Mouse (Mus musculus) MEL (cell line): ENCODE measurements around the gene Gm20481. TPM values are rescaled to one million over a fixed set of nuclear protein-coding genes. Genes with fewer than 3 reads are reported as not detected.

Experiments used
- DNase-seq: peaks from one replicate; pipeline ENCODE4 v3.0.0; 2011; ENCODE audit warnings: low read depth, low spot score
- H3K27ac ChIP-seq: 2 replicates; pipeline ENCODE4 v1.5.1; 2012; ENCODE audit warnings: low read depth, mild to moderate bottlenecking, control low read depth, low read length, moderate library complexity; ENCODE audit not compliant: control insufficient read depth
- H3K27me3 ChIP-seq, 2 experiments: fragments of 150-350 bp in 1 of 2; sonication (generic) in 1 of 2; 2 replicates each; pipeline ENCODE4 v1.6.1; 2012; ENCODE audit warnings: low read length in 2 of 2, mild to moderate bottlenecking in 2 of 2, improper control_type of control experiment in 1 of 2, moderate library complexity in 1 of 2; ENCODE audit not compliant: insufficient read depth in 2 of 2, control insufficient read depth in 1 of 2
- H3K36me3 ChIP-seq, 2 experiments: 2 replicates each; pipeline ENCODE4 v1.6.1; 2012 to 2014; ENCODE audit warnings: low read length in 2 of 2, improper control_type of control experiment in 1 of 2, inconsistent platforms in 1 of 2, mild to moderate bottlenecking in 1 of 2; ENCODE audit not compliant: insufficient read depth in 2 of 2, control insufficient read depth in 1 of 2
- H3K4me1 ChIP-seq, 2 experiments: fragments of 150-350 bp in 1 of 2; sonication (generic) in 1 of 2; 2 replicates each; pipeline ENCODE4 v1.6.1; 2012; ENCODE audit warnings: low read length in 2 of 2, improper control_type of control experiment in 1 of 2, mild to moderate bottlenecking in 1 of 2; ENCODE audit not compliant: insufficient read depth in 2 of 2, control insufficient read depth in 1 of 2
- H3K4me3 ChIP-seq, 2 experiments: fragments of 150-350 bp in 1 of 2; sonication (generic) in 1 of 2; 2 replicates each; pipeline ENCODE4 v1.5.1; 2012; ENCODE audit warnings: low read depth in 2 of 2, low read length in 2 of 2, mild to moderate bottlenecking in 2 of 2, moderate library complexity in 2 of 2, control low read depth in 1 of 2, improper control_type of control experiment in 1 of 2; ENCODE audit not compliant: control insufficient read depth in 1 of 2, insufficient read depth in 1 of 2
- H3K79me2 ChIP-seq: 2 replicates; pipeline ENCODE4 v1.6.1; 2012; ENCODE audit warnings: mild to moderate bottlenecking, low read length, moderate library complexity; ENCODE audit not compliant: control insufficient read depth, poor library complexity, insufficient read depth
- H3K9ac ChIP-seq: 2 replicates; pipeline ENCODE4 v1.6.1; 2012; ENCODE audit warnings: low read depth, mild to moderate bottlenecking, control low read depth, low read length, moderate library complexity; ENCODE audit not compliant: control insufficient read depth, poor library complexity, severe bottlenecking
- H3K9me3 ChIP-seq: fragments of 150-350 bp; sonication (generic); replicated peaks from 2 replicates; pipeline ENCODE4 v1.6.1; 2012; ENCODE audit warnings: mild to moderate bottlenecking, low read length, improper control_type of control experiment, moderate library complexity; ENCODE audit not compliant: insufficient read depth
- BHLHE40 ChIP-seq: IDR thresholded peaks from 2 replicates; pipeline ENCODE4 v1.6.1; 2012; ENCODE audit warnings: low read depth, mild to moderate bottlenecking, inconsistent platforms, low read length, improper control_type of control experiment, borderline replicate concordance
- CHD2 ChIP-seq: IDR thresholded peaks from 2 replicates; pipeline ENCODE4 v1.6.1; 2011; ENCODE audit warnings: low read length, improper control_type of control experiment
- CTCF ChIP-seq, 3 experiments: IDR thresholded peaks in 2 of 3; conservative IDR thresholded peaks in 1 of 3; 2 replicates each; pipeline ENCODE4 v1.5.1; 2011 to 2012; ENCODE audit warnings: low read length in 3 of 3, low read depth in 2 of 3, mild to moderate bottlenecking in 2 of 3, improper control_type of control experiment in 1 of 3, inconsistent platforms in 1 of 3, mixed read lengths in 1 of 3, moderate library complexity in 1 of 3; ENCODE audit not compliant: control insufficient read depth in 1 of 3, insufficient read depth in 1 of 3, poor library complexity in 1 of 3, severe bottlenecking in 1 of 3
- E2F4 ChIP-seq: IDR thresholded peaks from 2 replicates; pipeline ENCODE4 v1.6.1; 2011; ENCODE audit warnings: low read depth, low read length, improper control_type of control experiment, borderline replicate concordance
- ELF1 ChIP-seq: IDR thresholded peaks from 2 replicates; pipeline ENCODE4 v1.6.1; 2014; ENCODE audit warnings: low read depth, mild to moderate bottlenecking, inconsistent platforms, low read length, improper control_type of control experiment, moderate library complexity
- GABPA ChIP-seq: IDR thresholded peaks from 2 replicates; pipeline ENCODE4 v1.6.1; 2012; ENCODE audit warnings: low read depth, mild to moderate bottlenecking, inconsistent platforms, low read length, improper control_type of control experiment, moderate library complexity
- GATA1 ChIP-seq: IDR thresholded peaks from 2 replicates; pipeline ENCODE4 v1.6.1; 2011; ENCODE audit warnings: low read depth, low read length, improper control_type of control experiment
- HCFC1 ChIP-seq: IDR thresholded peaks from 2 replicates; pipeline ENCODE4 v1.6.1; 2012; ENCODE audit warnings: low read depth, mild to moderate bottlenecking, inconsistent platforms, low read length, improper control_type of control experiment, moderate library complexity
- JUND ChIP-seq: IDR thresholded peaks from 2 replicates; pipeline ENCODE4 v1.6.1; 2011; ENCODE audit warnings: low read depth, mild to moderate bottlenecking, improper control_type of control experiment, low read length
- KAT2A ChIP-seq: conservative IDR thresholded peaks from 2 replicates; pipeline ENCODE4 v1.6.1; 2012; ENCODE audit warnings: low read depth, low read length, improper control_type of control experiment, inconsistent platforms
- MAFK ChIP-seq: IDR thresholded peaks from 2 replicates; pipeline ENCODE4 v1.6.1; 2011; ENCODE audit warnings: low read depth, mild to moderate bottlenecking, low read length, improper control_type of control experiment, borderline replicate concordance
- MAX ChIP-seq: IDR thresholded peaks from 2 replicates; pipeline ENCODE4 v1.6.1; 2011; ENCODE audit warnings: low read length, improper control_type of control experiment
- MAZ ChIP-seq: IDR thresholded peaks from 2 replicates; pipeline ENCODE4 v1.6.1; 2012; ENCODE audit warnings: low read depth, mild to moderate bottlenecking, inconsistent platforms, low read length, improper control_type of control experiment
- MXI1 ChIP-seq: IDR thresholded peaks from 2 replicates; pipeline ENCODE4 v1.6.1; 2011; ENCODE audit warnings: mild to moderate bottlenecking, low read depth, low read length, improper control_type of control experiment
- MYB ChIP-seq: IDR thresholded peaks from 2 replicates; pipeline ENCODE4 v1.6.1; 2011; ENCODE audit warnings: mild to moderate bottlenecking, low read depth, low read length, improper control_type of control experiment
- MYC ChIP-seq: IDR thresholded peaks from 2 replicates; pipeline ENCODE4 v1.6.1; 2011; ENCODE audit warnings: low read depth, mild to moderate bottlenecking, low read length, improper control_type of control experiment, moderate library complexity
- NELFE ChIP-seq: IDR thresholded peaks from 2 replicates; pipeline ENCODE4 v1.6.1; 2011; ENCODE audit warnings: low read depth, low read length, improper control_type of control experiment
- POLR2A ChIP-seq, 2 experiments: IDR thresholded peaks; 2 replicates each; pipeline ENCODE4 v1.6.1; 2011 to 2012; ENCODE audit warnings: low read length in 2 of 2, mild to moderate bottlenecking in 2 of 2, control low read depth in 1 of 2, improper control_type of control experiment in 1 of 2, low read depth in 1 of 2, moderate library complexity in 1 of 2; ENCODE audit not compliant: control insufficient read depth in 1 of 2, insufficient read depth in 1 of 2, poor library complexity in 1 of 2
- POLR2AphosphoS2 ChIP-seq: IDR thresholded peaks from 2 replicates; pipeline ENCODE4 v1.6.1; 2011; ENCODE audit warnings: low read length, improper control_type of control experiment
- POLR2AphosphoS5 ChIP-seq: IDR thresholded peaks from 2 replicates; pipeline ENCODE4 v1.6.1; 2012; ENCODE audit warnings: low read depth, borderline replicate concordance, mild to moderate bottlenecking, inconsistent platforms, low read length, moderate library complexity, mixed read lengths
- RAD21 ChIP-seq: IDR thresholded peaks from 2 replicates; pipeline ENCODE4 v1.6.1; 2011; ENCODE audit warnings: mild to moderate bottlenecking, low read depth, low read length, improper control_type of control experiment
- SMC3 ChIP-seq: IDR thresholded peaks from 2 replicates; pipeline ENCODE4 v1.6.1; 2011; ENCODE audit warnings: low read depth, low read length, improper control_type of control experiment
- TAL1 ChIP-seq: IDR thresholded peaks from 2 replicates; pipeline ENCODE4 v1.6.1; 2012; ENCODE audit warnings: mild to moderate bottlenecking, inconsistent platforms, low read length, moderate library complexity, mixed read lengths
- TBP ChIP-seq: IDR thresholded peaks from 2 replicates; pipeline ENCODE4 v1.8.0; 2011; ENCODE audit warnings: low read depth, low read length, improper control_type of control experiment
- TCF12 ChIP-seq: IDR thresholded peaks from 2 replicates; pipeline ENCODE4 v1.6.1; 2014; ENCODE audit warnings: low read depth, mild to moderate bottlenecking, inconsistent platforms, low read length, improper control_type of control experiment, moderate library complexity
- ZC3H11A ChIP-seq: IDR thresholded peaks from 2 replicates; pipeline ENCODE4 v1.6.1; 2012; ENCODE audit warnings: low read depth, mild to moderate bottlenecking, inconsistent platforms, low read length, improper control_type of control experiment
- ZKSCAN1 ChIP-seq: IDR thresholded peaks from 2 replicates; pipeline ENCODE4 v1.6.1; 2012; ENCODE audit warnings: low read depth, mild to moderate bottlenecking, inconsistent platforms, low read length, improper control_type of control experiment, moderate library complexity
- ZMIZ1 ChIP-seq: IDR thresholded peaks from 2 replicates; pipeline ENCODE4 v1.6.1; 2012; ENCODE audit warnings: low read depth, mild to moderate bottlenecking, inconsistent platforms, low read length, improper control_type of control experiment, moderate library complexity
- polyA plus RNA-seq, 2 experiments: library from polyadenylated mRNA; stranded (reverse) in 1 of 2; unstranded in 1 of 2; fragments of >175 nt in 1 of 2; fragments of >200 nt in 1 of 2; gene quantifications; 2 replicates each; pipeline versions ENCODE4 v1.2.1 to v1.2.4; 2012; ENCODE audit warnings: low replicate concordance in 2 of 2, low read depth in 1 of 2; ENCODE audit not compliant: insufficient read length in 2 of 2, insufficient read depth in 1 of 2, missing spikeins in 1 of 2
- total RNA-seq: library from RNA; depleted of rRNA; stranded (reverse); fragments of 300-350 nt; gene quantifications from 2 replicates; pipeline ENCODE4 v1.2.3, GENCODE M21; 2012

Gene Gm20481
- total and polyA plus RNA-seq, 3 experiments: not detected

DNA sequence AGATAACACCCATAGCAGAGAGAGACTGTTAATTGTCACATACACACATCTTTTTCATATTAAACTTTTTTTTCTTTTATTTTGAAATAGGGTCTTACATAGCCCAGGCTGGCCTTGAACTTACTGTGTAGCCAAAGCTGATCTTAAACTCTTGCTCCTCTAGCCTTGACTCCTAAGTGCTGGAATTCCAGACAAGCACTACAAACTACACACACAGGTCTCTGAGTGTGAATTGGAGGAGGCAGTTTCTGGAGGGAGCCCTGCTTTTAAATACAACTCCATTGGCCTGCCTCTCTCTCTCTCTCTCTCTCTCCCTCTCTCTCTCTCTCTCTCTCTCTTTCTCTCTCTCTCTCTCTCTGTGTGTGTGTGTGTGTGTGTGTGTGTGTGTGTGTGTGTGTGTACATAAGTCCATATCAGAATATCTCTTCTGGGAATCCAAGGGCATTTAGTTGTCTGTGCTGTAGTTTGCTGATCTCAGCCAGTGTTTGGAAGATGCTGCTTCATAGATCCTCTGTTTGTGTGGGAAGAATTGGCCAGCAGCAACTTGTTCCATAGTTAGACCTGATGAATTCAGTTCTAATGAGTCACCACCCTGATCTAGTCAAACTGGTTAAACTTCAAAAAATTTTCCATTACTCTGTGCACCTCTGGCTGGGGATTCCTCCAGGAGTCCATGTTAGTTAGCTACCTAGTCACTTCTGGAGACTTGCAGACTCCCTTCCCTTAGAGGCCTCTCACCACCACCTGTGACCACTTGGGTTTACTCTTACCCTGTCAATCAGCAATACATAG is 8.8 kb upstream of the Gm20481 start:
- Histone ChIP-seq H3K27me3 (no peaks in the 10 kb centered on the region), H3K9me3 (no peaks in the 10 kb centered on the region), H3K79me2 (no peaks in the 10 kb centered on the region), H3K9ac (no peak overlapping the region), H3K27ac (no peak overlapping the region), H3K4me1 (peaks cover 0 to 4% of the 10 kb centered on the region in 2 experiments; a peak in 1 of 4 replicates), H3K36me3 (no peaks in the 10 kb centered on the region), H3K4me3 (no peak overlapping the region)
- TF ChIP-seq GATA1 (no peak), HCFC1 (no peak), POLR2AphosphoS2 (no peak), SMC3 (no peak), RAD21 (no peak), CHD2 (no peak), KAT2A (no peak), POLR2A (IDR thresholded peaks at IDR 0.05; ENCODE audit: control insufficient read depth in 1 of 2, insufficient read depth in 1 of 2, low read depth in 1 of 2, low read length in 2 of 2, poor library complexity in 1 of 2) (no peak), MYB (no peak), ZKSCAN1 (no peak), MAZ (no peak), GABPA (no peak), ELF1 (no peak), BHLHE40 (no peak), MAX (no peak), NELFE (no peak), TCF12 (no peak), ZMIZ1 (no peak), MAFK (no peak), MXI1 (no peak)
- no peak for DNase-seq

GRCm38 (mm10) chr17:34962125-34962524 is 7.6 kb upstream of the Gm20481 start:
- no peak overlapping the region for H3K27ac ChIP-seq
- H3K79me2 ChIP-seq: no peaks in the 10 kb centered on the region
- H3K4me3 ChIP-seq: no peak overlapping the region
- no peak for DNase-seq
- no peaks in the 10 kb centered on the region for H3K36me3 ChIP-seq
- no peaks in the 10 kb centered on the region for H3K9me3 ChIP-seq
- TF ChIP-seq NELFE: no peak
- no peak for TF ChIP-seq TAL1
- no peak for TF ChIP-seq MYB
- TF ChIP-seq POLR2A (IDR thresholded peaks at IDR 0.05; ENCODE audit: control insufficient read depth in 1 of 2, insufficient read depth in 1 of 2, low read depth in 1 of 2, low read length in 2 of 2, poor library complexity in 1 of 2): no peak
- no peak for TF ChIP-seq ZKSCAN1
- TF ChIP-seq GATA1: no peak
- no peak for TF ChIP-seq MAZ
- TF ChIP-seq ZC3H11A: no peak
- no peak for TF ChIP-seq CHD2
- no peak for TF ChIP-seq MAFK
- TF ChIP-seq CTCF (IDR thresholded peaks at IDR 0.05 in 2 of 3, conservative IDR thresholded peaks at IDR 0.05 in 1 of 3; ENCODE audit: control insufficient read depth in 1 of 3, insufficient read depth in 1 of 3, low read depth in 2 of 3, low read length in 3 of 3, poor library complexity in 1 of 3, severe bottlenecking in 1 of 3): no peak
- no peak for TF ChIP-seq TBP
- TF ChIP-seq MYC: no peak
- TF ChIP-seq POLR2AphosphoS5: no peak
- TF ChIP-seq JUND: no peak
- no peak for TF ChIP-seq E2F4
- no peak for TF ChIP-seq POLR2AphosphoS2
- TF ChIP-seq, all 39 proteins: peak for 0
- H3K4me1 ChIP-seq: peaks cover 0 to 4% of the 10 kb centered on the region in 2 experiments; a peak in 1 of 4 replicates
- H3K9ac ChIP-seq: no peak overlapping the region
- H3K27me3 ChIP-seq: no peaks in the 10 kb centered on the region
